In genomic region chr10:80250059-80250458, GRCm38 (mm10) we compare ENCODE assay signal across 8 mouse cellular contexts. TPM values are rescaled to one million over a fixed set of nuclear protein-coding genes. Genes with fewer than 3 reads are reported as not detected.
DNase-seq lines count a peak whose midpoint lies in the region; ATAC-seq and TF ChIP-seq lines count a peak whose summit lies in the region.

No protein-coding gene starts in this region.

- peaks cover 38% of the 10 kb centered on the region for H3K4me1 ChIP-seq in heart, embryonic 13.5 days
- peaks cover 63% of the 10 kb centered on the region for H3K4me1 ChIP-seq in G1E (ENCODE audit: insufficient read depth, low read depth, low read length)
- peaks cover 25% of the 10 kb centered on the region for H3K4me1 ChIP-seq in heart, embryonic 16.5 days (ENCODE audit: control insufficient read depth, insufficient read depth, low read length)
- peaks cover 17% of the 10 kb centered on the region for H3K4me1 ChIP-seq in liver, postnatal 0 days (ENCODE audit: insufficient read depth)

- DNase-seq in heart, adult 8-10 months (ENCODE audit: low spot score) = no peak
- no peak for DNase-seq in G1E (ENCODE audit: low spot score)
- DNase-seq in liver, postnatal 0 days = no peak
- no peak for DNase-seq in right cerebral cortex, adult 2 months (ENCODE audit: low spot score in 2 of 2)
- no peak for DNase-seq in gastrocnemius, postnatal 10 days
- no peak for DNase-seq in right cerebral cortex, postnatal 14 days

- no peaks in the 10 kb centered on the region for H3K27me3 ChIP-seq in heart, embryonic 13.5 days (replicated peaks)
- no peaks in the 10 kb centered on the region; the same call in 1 of the 2 replicates for H3K27me3 ChIP-seq in G1E (ENCODE audit: insufficient read depth, low read length)
- H3K27me3 ChIP-seq in heart, embryonic 16.5 days (ENCODE audit: control insufficient read depth, insufficient read depth, low read length) = no peaks in the 10 kb centered on the region
- H3K27me3 ChIP-seq in liver, postnatal 0 days (ENCODE audit: insufficient read depth, low read length) = no peaks in the 10 kb centered on the region

- H3K4me2 ChIP-seq in heart, embryonic 13.5 days = peak overlapping the region; percentile 94
- peak overlapping the region; percentile 92 for H3K4me2 ChIP-seq in heart, embryonic 16.5 days (ENCODE audit: low read depth, low read length)
- H3K4me2 ChIP-seq in liver, postnatal 0 days (ENCODE audit: low read depth, low read length) = peak overlapping the region; percentile 87

- peak overlapping the region; percentile 92 for H3K4me3 ChIP-seq in heart, embryonic 13.5 days
- peak overlapping the region; percentile 84 for H3K4me3 ChIP-seq in G1E (ENCODE audit: low read depth, low read length)
- H3K4me3 ChIP-seq in heart, embryonic 16.5 days (ENCODE audit: low read length) = peak overlapping the region; percentile 75
- H3K4me3 ChIP-seq in liver, postnatal 0 days (ENCODE audit: low read depth, low read length) = peak overlapping the region; percentile 86

- no peaks in the 10 kb centered on the region for H3K9me3 ChIP-seq in heart, embryonic 13.5 days
- H3K9me3 ChIP-seq in G1E (replicated peaks) = no peaks in the 10 kb centered on the region
- H3K9me3 ChIP-seq in heart, embryonic 16.5 days (replicated peaks; ENCODE audit: control insufficient read depth, low read length) = no peaks in the 10 kb centered on the region
- no peaks in the 10 kb centered on the region for H3K9me3 ChIP-seq in liver, postnatal 0 days (ENCODE audit: low read length)

- peaks cover 37% of the 10 kb centered on the region for H3K36me3 ChIP-seq in heart, embryonic 13.5 days
- H3K36me3 ChIP-seq in G1E (replicated peaks) = peaks cover 57% of the 10 kb centered on the region
- peaks cover 14% of the 10 kb centered on the region for H3K36me3 ChIP-seq in heart, embryonic 16.5 days (ENCODE audit: control insufficient read depth, insufficient read depth)
- H3K36me3 ChIP-seq in liver, postnatal 0 days (replicated peaks; ENCODE audit: insufficient read depth, low read length) = peaks cover 18% of the 10 kb centered on the region

- ATAC-seq in heart, embryonic 13.5 days (ENCODE audit: extremely low read depth, insufficient number of reproducible peaks, low FRiP score, low TSS enrichment) = no peak
- ATAC-seq in G1E (ENCODE audit: extremely low read depth, insufficient number of reproducible peaks, low FRiP score, poor library complexity, severe bottlenecking) = no peak
- ATAC-seq in heart, embryonic 16.5 days (replicated peaks; ENCODE audit: extremely low read depth, insufficient read depth, low FRiP score) = no peak
- no peak for ATAC-seq in liver, postnatal 0 days

- peak overlapping the region; percentile 98 for H3K9ac ChIP-seq in heart, embryonic 13.5 days
- H3K9ac ChIP-seq in heart, embryonic 16.5 days (ENCODE audit: low read length) = peak overlapping the region; percentile 90
- H3K9ac ChIP-seq in liver, postnatal 0 days (replicated peaks) = peak overlapping the region; percentile 92

- no peak for TF ChIP-seq EP300 in liver, postnatal 0 days (IDR thresholded peaks at IDR 0.05; ENCODE audit: low read depth)

- 35% methylated on average over 2 of the region's 2 CpGs for WGBS in heart, embryonic 13.5 days
- WGBS in heart, embryonic 16.5 days = 22% methylated on average over 2 of the region's 2 CpGs
- WGBS in liver, postnatal 0 days (ENCODE audit: insufficient replicate concordance) = 20% methylated on average over 2 of the region's 2 CpGs

- peak overlapping the region; percentile 92 for H3K27ac ChIP-seq in heart, embryonic 13.5 days (replicated peaks)
- H3K27ac ChIP-seq in heart, embryonic 16.5 days (ENCODE audit: low read length) = peak overlapping the region; percentile 96
- peak overlapping the region; percentile 88 for H3K27ac ChIP-seq in liver, postnatal 0 days (ENCODE audit: low read depth)

- TF ChIP-seq CTCF in G1E (IDR thresholded peaks at IDR 0.05; ENCODE audit: low read depth, low read length) = no peak
- TF ChIP-seq CTCF in liver, postnatal 0 days (IDR thresholded peaks at IDR 0.05; ENCODE audit: low read depth) = no peak

RNA-seq across cellular contexts. Expression of gene Ndufs7, which starts 1.1 kb away (rescaled TPM):
- polyA plus RNA-seq in heart, embryonic 13.5 days (2015; fragmentation: Nextera tagmentation; extraction: Ambion mirVana) = 527 and 606 TPM in 2 replicates
- 1,000 to 10,000 TPM in 3 of 4 experiments, 100 to 1,000 TPM in 1; 949 to 1,112 (median 1,023) TPM for total RNA-seq in heart, adult 8-10 months (2022)
- total RNA-seq in G1E (2014; fragmentation: Nextera tagmentation) (246 and 251 TPM in 2 replicates), G1E (2017) (152 and 156 TPM in 2 replicates)
- polyA plus RNA-seq in G1E (2012) = 222 and 257 TPM in 2 replicates
- polyA plus RNA-seq in heart, embryonic 16.5 days (2015; fragmentation: Nextera tagmentation; extraction: Ambion mirVana) = 596 and 743 TPM in 2 replicates
- 313 and 321 TPM in 2 replicates for polyA plus RNA-seq in liver, postnatal 0 days (2015; fragmentation: Nextera tagmentation; extraction: Ambion mirVana)
- 100 to 1,000 TPM; 371 to 457 TPM for total RNA-seq in gastrocnemius, postnatal 10 days (2021)

RNA-seq across cellular contexts. Expression of gene Gamt, which starts 10.8 kb away (rescaled TPM):
- 53.3 and 62.1 TPM in 2 replicates for polyA plus RNA-seq in heart, embryonic 13.5 days (2015; fragmentation: Nextera tagmentation; extraction: Ambion mirVana)
- 10 to 100 TPM; 10.3 to 17.1 (median 14.7) TPM for total RNA-seq in heart, adult 8-10 months (2022)
- total RNA-seq in G1E (2014; fragmentation: Nextera tagmentation) (not detected in 2 replicates), G1E (2017) (0.17 TPM in 1 of 2 replicates, not detected in the other)
- 0.18 TPM in 1 of 2 replicates, not detected in the other for polyA plus RNA-seq in G1E (2012)
- polyA plus RNA-seq in heart, embryonic 16.5 days (2015; fragmentation: Nextera tagmentation; extraction: Ambion mirVana) = 50.3 and 51.6 TPM in 2 replicates
- polyA plus RNA-seq in liver, postnatal 0 days (2015; fragmentation: Nextera tagmentation; extraction: Ambion mirVana) = 93.9 and 101 TPM in 2 replicates
- 100 to 1,000 TPM; 342 to 351 TPM for total RNA-seq in gastrocnemius, postnatal 10 days (2021)

RNA-seq across cellular contexts. Expression of gene Dazap1, which starts 11.2 kb away (rescaled TPM):
- 36.4 and 37.9 TPM in 2 replicates for polyA plus RNA-seq in heart, embryonic 13.5 days (2015; fragmentation: Nextera tagmentation; extraction: Ambion mirVana)
- 10 to 100 TPM; 49.2 to 62.8 (median 56.5) TPM for total RNA-seq in heart, adult 8-10 months (2022)
- total RNA-seq in G1E (2014; fragmentation: Nextera tagmentation) (191 and 194 TPM in 2 replicates), G1E (2017) (136 and 151 TPM in 2 replicates)
- polyA plus RNA-seq in G1E (2012) = 533 and 565 TPM in 2 replicates
- 30.7 and 33.9 TPM in 2 replicates for polyA plus RNA-seq in heart, embryonic 16.5 days (2015; fragmentation: Nextera tagmentation; extraction: Ambion mirVana)
- polyA plus RNA-seq in liver, postnatal 0 days (2015; fragmentation: Nextera tagmentation; extraction: Ambion mirVana) = 19.5 and 21.8 TPM in 2 replicates
- 10 to 100 TPM; 67.8 to 81.0 TPM for total RNA-seq in gastrocnemius, postnatal 10 days (2021)

RNA-seq across cellular contexts. Expression of gene Mum1, which starts 23.8 kb away (rescaled TPM):
- polyA plus RNA-seq in heart, embryonic 13.5 days (2015; fragmentation: Nextera tagmentation; extraction: Ambion mirVana) = 41.7 and 43.7 TPM in 2 replicates
- total RNA-seq in heart, adult 8-10 months (2022) = 10 to 100 TPM; 10.5 to 16.3 (median 14.6) TPM
- total RNA-seq in G1E (2014; fragmentation: Nextera tagmentation) = 10.8 and 16.9 TPM in 2 replicates
- total RNA-seq in G1E (2017) = 56.1 and 59.1 TPM in 2 replicates
- polyA plus RNA-seq in G1E (2012) = 32.3 and 36.2 TPM in 2 replicates
- polyA plus RNA-seq in heart, embryonic 16.5 days (2015; fragmentation: Nextera tagmentation; extraction: Ambion mirVana) = 31.9 and 40.1 TPM in 2 replicates
- polyA plus RNA-seq in liver, postnatal 0 days (2015; fragmentation: Nextera tagmentation; extraction: Ambion mirVana) = 9.8 and 13.3 TPM in 2 replicates
- 10 to 100 TPM; 26.4 to 31.3 TPM for total RNA-seq in gastrocnemius, postnatal 10 days (2021)

RNA-seq across cellular contexts. Expression of gene Rps15, which starts 42.2 kb away (rescaled TPM):
- polyA plus RNA-seq in heart, embryonic 13.5 days (2015; fragmentation: Nextera tagmentation; extraction: Ambion mirVana) = 621 and 687 TPM in 2 replicates
- total RNA-seq in heart, adult 8-10 months (2022) = 100 to 1,000 TPM; 763 to 919 (median 846) TPM
- 2,952 and 3,110 TPM in 2 replicates for total RNA-seq in G1E (2014; fragmentation: Nextera tagmentation)
- total RNA-seq in G1E (2017) = 3,218 and 3,548 TPM in 2 replicates
- polyA plus RNA-seq in G1E (2012) = 11,196 and 11,583 TPM in 2 replicates
- 536 and 549 TPM in 2 replicates for polyA plus RNA-seq in heart, embryonic 16.5 days (2015; fragmentation: Nextera tagmentation; extraction: Ambion mirVana)
- polyA plus RNA-seq in liver, postnatal 0 days (2015; fragmentation: Nextera tagmentation; extraction: Ambion mirVana) = 453 and 466 TPM in 2 replicates
- 100 to 1,000 TPM; 952 to 954 TPM for total RNA-seq in gastrocnemius, postnatal 10 days (2021)

Comparison
In these comparisons a context has a peak if more than half of its experiments do, and no peak if none do; other contexts are left out.
1. RNA of gene Gamt, which starts 10.8 kb away (polyA plus RNA-seq): 93.9 to 101 TPM in liver, postnatal 0 days, 53.3 to 62.1 TPM in heart, embryonic 13.5 days and 50.3 to 51.6 TPM in heart, embryonic 16.5 days; 0.18 TPM in G1E; every median in the first group is over 10 times any median in the second.
2. RNA of gene Dazap1, which starts 11.2 kb away (polyA plus RNA-seq): 533 to 565 TPM in G1E; 36.4 to 37.9 TPM in heart, embryonic 13.5 days, 30.7 to 33.9 TPM in heart, embryonic 16.5 days and 19.5 to 21.8 TPM in liver, postnatal 0 days; every median in the first group is over 10 times any median in the second.
3. Peak in every context shown above with its lines, with median percentiles within 50 percentile points of each other: H3K27ac ChIP-seq, H3K4me2 ChIP-seq, H3K4me3 ChIP-seq and H3K9ac ChIP-seq.